Mouse (Mus musculus): ENCODE data around the gene Mgat2. TPM values are rescaled to one million over a fixed set of nuclear protein-coding genes. Genes with fewer than 3 reads are reported as not detected.
"Not testable (repeated sequence)": the region's sequence is repeated elsewhere in the genome, so short reads cannot be mapped to it uniquely, and the experiment has no call there.

The Mgat2 gene
- polyA plus RNA-seq, 1 experiment = 30.8 TPM

GRCm38 (mm10) chr12:69164904-69165303 lies 19.1 kb upstream of the Mgat2 start:
- no peak for DNase-seq
- H3K36me3 ChIP-seq (ENCODE audit: control insufficient read depth, insufficient read depth, low read length) = no peaks in the 10 kb centered on the region
- TF ChIP-seq CTCF (conservative IDR thresholded peaks at IDR 0.05; ENCODE audit: insufficient read depth, insufficient read length, low read depth, low read length) (no peak), POLR2A (IDR thresholded peaks at IDR 0.05; ENCODE audit: low read depth, low read length) (no peak)
- no peak overlapping the region for H3K4me3 ChIP-seq (ENCODE audit: insufficient read depth, low read depth, low read length)
- no peaks in the 10 kb centered on the region for H3K27me3 ChIP-seq (replicated peaks; ENCODE audit: control insufficient read depth, insufficient read depth, low read length)
- 0 out of 2 replicates have a peak, but pooled peaks cover 2% of the 10 kb centered on the region for H3K4me1 ChIP-seq (ENCODE audit: control insufficient read depth, insufficient read depth, low read length)
- H3K27ac ChIP-seq (ENCODE audit: insufficient read depth, low read depth, low read length) = no peak overlapping the region
- WGBS = 59% methylated on average over 3 of the region's 3 CpGs

GRCm38 (mm10) chr12:69166861-69167581 lies 16.9 kb upstream of the Mgat2 start:
- not testable (repeated sequence) for H3K27ac ChIP-seq (ENCODE audit: insufficient read depth, low read depth, low read length)
- 79% methylated on average over 8 of the region's 8 CpGs for WGBS

GRCm38 (mm10) chr12:69167656-69168460 lies 16.1 kb upstream of the Mgat2 start:
- WGBS = 8% methylated on average over 18 of the region's 18 CpGs
- no peak for DNase-seq
- TF ChIP-seq POLR2A (IDR thresholded peaks at IDR 0.05; ENCODE audit: low read depth, low read length) (no peak), CTCF (conservative IDR thresholded peaks at IDR 0.05; ENCODE audit: insufficient read depth, insufficient read length, low read depth, low read length) (no peak)
- Histone ChIP-seq H3K27ac (ENCODE audit: insufficient read depth, low read depth, low read length) (no peak overlapping the region), H3K4me1 (ENCODE audit: control insufficient read depth, insufficient read depth, low read length) (0 out of 2 replicates have a peak, but pooled peaks cover 2% of the 10 kb centered on the region), H3K27me3 (replicated peaks; ENCODE audit: control insufficient read depth, insufficient read depth, low read length) (no peaks in the 10 kb centered on the region), H3K4me3 (ENCODE audit: insufficient read depth, low read depth, low read length) (peak overlapping the region; percentile 73), H3K36me3 (ENCODE audit: control insufficient read depth, insufficient read depth, low read length) (no peaks in the 10 kb centered on the region)

More at GRCm38 (mm10) chr12:69166861-69167581, 16.9 kb upstream of the Mgat2 start:
- DNase-seq; H3K27me3 ChIP-seq (replicated peaks; ENCODE audit: control insufficient read depth, insufficient read depth, low read length); H3K36me3 ChIP-seq (ENCODE audit: control insufficient read depth, insufficient read depth, low read length); H3K4me1 ChIP-seq (ENCODE audit: control insufficient read depth, insufficient read depth, low read length); H3K4me3 ChIP-seq (ENCODE audit: insufficient read depth, low read depth, low read length): not testable (repeated sequence)

- WGBS = under 1% methylated on average over 40 of the region's 40 CpGs
- TF ChIP-seq CTCF (conservative IDR thresholded peaks at IDR 0.05; ENCODE audit: insufficient read depth, insufficient read length, low read depth, low read length) (no peak), POLR2A (IDR thresholded peaks at IDR 0.05; ENCODE audit: low read depth, low read length) (no peak)
- Histone ChIP-seq H3K36me3 (ENCODE audit: control insufficient read depth, insufficient read depth, low read length) (no peaks in the 10 kb centered on the region), H3K27me3 (replicated peaks; ENCODE audit: control insufficient read depth, insufficient read depth, low read length) (no peaks in the 10 kb centered on the region), H3K4me1 (ENCODE audit: control insufficient read depth, insufficient read depth, low read length) (0 out of 2 replicates have a peak, but pooled peaks cover 2% of the 10 kb centered on the region), H3K27ac (ENCODE audit: insufficient read depth, low read depth, low read length) (peak within 1 kb of the TSS; percentile 90), H3K4me3 (ENCODE audit: insufficient read depth, low read depth, low read length) (peak within 1 kb of the TSS; percentile 73)
- peak; percentile 91 for DNase-seq
Observed at GRCm38 (mm10) chr12:69168461-69169106, 15.4 kb upstream of the Mgat2 start, which contains the start of gene Lrr1. TSS of gene Lrr1 (plus strand) at chr12:69168814.

- H3K27ac ChIP-seq (ENCODE audit: insufficient read depth, low read depth, low read length) = no peak overlapping the region
- WGBS = 84% methylated on average over 2 of the region's 2 CpGs
Observed at GRCm38 (mm10) chr12:69171307-69171706, 12.7 kb upstream of the Mgat2 start.

GRCm38 (mm10) chr12:69175975-69176374 lies 8.0 kb upstream of the Mgat2 start:
- no peak for TF ChIP-seq POLR2A (IDR thresholded peaks at IDR 0.05; ENCODE audit: low read depth, low read length)
- no peak for TF ChIP-seq CTCF (conservative IDR thresholded peaks at IDR 0.05; ENCODE audit: insufficient read depth, insufficient read length, low read depth, low read length)
- WGBS = 95% methylated on average over 3 of the region's 3 CpGs
- no peak for DNase-seq
- no peaks in the 10 kb centered on the region for H3K4me1 ChIP-seq (ENCODE audit: control insufficient read depth, insufficient read depth, low read length)
- no peak overlapping the region for H3K4me3 ChIP-seq (ENCODE audit: insufficient read depth, low read depth, low read length)
- H3K27ac ChIP-seq (ENCODE audit: insufficient read depth, low read depth, low read length) = no peak overlapping the region
- H3K36me3 ChIP-seq (ENCODE audit: control insufficient read depth, insufficient read depth, low read length) = no peaks in the 10 kb centered on the region
- H3K27me3 ChIP-seq (replicated peaks; ENCODE audit: control insufficient read depth, insufficient read depth, low read length) = no peaks in the 10 kb centered on the region

More at GRCm38 (mm10) chr12:69171307-69171706, 12.7 kb upstream of the Mgat2 start:
- H3K36me3 ChIP-seq (ENCODE audit: control insufficient read depth, insufficient read depth, low read length) = no peaks in the 10 kb centered on the region
- 0 out of 2 replicates have a peak, but pooled peaks cover 2% of the 10 kb centered on the region for H3K4me1 ChIP-seq (ENCODE audit: control insufficient read depth, insufficient read depth, low read length)
- H3K27me3 ChIP-seq (replicated peaks; ENCODE audit: control insufficient read depth, insufficient read depth, low read length) = no peaks in the 10 kb centered on the region
- DNase-seq = no peak
- TF ChIP-seq CTCF (conservative IDR thresholded peaks at IDR 0.05; ENCODE audit: insufficient read depth, insufficient read length, low read depth, low read length) = no peak
- TF ChIP-seq POLR2A (IDR thresholded peaks at IDR 0.05; ENCODE audit: low read depth, low read length) = no peak
- H3K4me3 ChIP-seq (ENCODE audit: insufficient read depth, low read depth, low read length) = no peak overlapping the region
